Mouse (Mus musculus) left cerebral cortex, postnatal 10 days (tissue): ENCODE results near the gene Chat. TPM values are rescaled to one million over a fixed set of nuclear protein-coding genes. Genes with fewer than 3 reads are reported as not detected.

Source experiments
- DNase-seq, 2 experiments: peaks; one replicate each; pipeline ENCODE4 v3.0.0; 2021 to 2022; ENCODE audit warnings: low spot score in 2 of 2, mixed read lengths in 1 of 2; ENCODE audit errors: extremely low spot score in 1 of 2
- intact Hi-C: fragments of 180-260 bp; cut with DNase I; formaldehyde crosslinking; loops from one replicate; pipeline ENCODE4 v1.15.1; 2025
- total RNA-seq, 2 experiments: library from RNA; stranded (reverse); gene quantifications; 2 replicates each; pipeline ENCODE4 v1.2.3; 2021

Chat gene
- total RNA-seq, 2 experiments from 2014 or later: 0.63 to 1.1 TPM

- DNase-seq: no peak
- intact Hi-C loops: no loop called here
These were observed 93.3 kb downstream of the Chat start for GRCm38 (mm10) chr14:32372510-32372909.

GRCm38 (mm10) chr14:32369756-32370155 is 96.0 kb downstream of the Chat start:
- no peak for DNase-seq
- intact Hi-C loops: no loop called here

- no peak for DNase-seq
- intact Hi-C loops: no loop called here
These were observed 101.4 kb downstream of the Chat start for GRCm38 (mm10) chr14:32364359-32364758.

Other genes with a start within 250 kb of the Chat start
- 10 to 100 TPM; 55.3 to 63.5 TPM for gene Ogdhl, start 144.0 kb downstream of the Chat start, total RNA-seq
- not detected for gene 1700024G13Rik, start 77.6 kb downstream of the Chat start, total RNA-seq
- gene Slc18a3, start 1.1 kb downstream of the Chat start, total RNA-seq: 1 to 10 TPM; 1.1 to 1.9 TPM
- 10 to 100 TPM; 16.7 to 18.9 TPM for gene Ercc6, start 47.5 kb upstream of the Chat start, total RNA-seq
- not detected for gene Prrxl1, start 133.4 kb upstream of the Chat start, total RNA-seq
- under 1 TPM in 1 of 2 experiments, not detected in 1; 0.11 TPM for gene 3425401B19Rik, start 219.3 kb upstream of the Chat start, total RNA-seq